Mouse (Mus musculus): Measurements from ENCODE around the gene Hadha.

DNA sequence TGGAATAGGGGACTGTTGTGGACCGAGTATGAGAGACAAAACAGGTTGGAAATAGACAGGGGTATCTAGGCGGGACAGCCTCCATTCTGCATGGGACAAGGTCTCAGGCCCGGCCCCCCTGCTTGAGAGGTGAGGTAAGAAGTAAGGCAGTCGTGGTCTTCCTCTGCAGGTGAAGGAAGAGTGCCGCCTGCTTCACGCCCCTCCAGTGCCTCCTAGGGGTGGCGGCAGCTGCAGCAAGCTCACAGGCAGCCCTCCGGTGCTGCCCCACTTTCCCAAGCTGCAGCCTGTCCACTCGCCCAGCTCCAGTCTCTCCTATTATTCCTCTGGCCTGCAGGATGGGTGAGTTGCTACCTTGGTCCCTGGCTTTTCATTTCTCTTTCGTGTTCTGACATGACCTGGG lies 39.2 kb downstream of the Hadha start:
- TF ChIP-seq CTCF (IDR thresholded peaks at IDR 0.05): peak; percentile 43
- no peak for TF ChIP-seq EP300 (IDR thresholded peaks at IDR 0.05)

Data from lung, postnatal 0 days (tissue).